Mouse (Mus musculus): ENCODE measurements at regions not wholly inside any gene's neighbourhood (a gene's known extent, or its start where the extent isn't known, plus 50 kb on each side); places are given as distances from the start of the nearest gene placed in this dataset. TPM values are rescaled to one million over a fixed set of nuclear protein-coding genes. Genes with fewer than 3 reads are reported as not detected.

GRCm38 (mm10) chr4:33845611-33846395 is 78.6 kb upstream of the Cnr1 start:
- no peaks in the 10 kb centered on the region for H3K79me2 ChIP-seq (ENCODE audit: control insufficient read depth, insufficient read depth)
- no peak for TF ChIP-seq CTCF (IDR thresholded peaks at IDR 0.05; ENCODE audit: control insufficient read depth, insufficient read depth, insufficient read length)
- TF ChIP-seq MYOD1 (IDR thresholded peaks at IDR 0.05; ENCODE audit: control insufficient read depth, insufficient read length, low read depth) = no peak
- no peak for TF ChIP-seq MAX (IDR thresholded peaks at IDR 0.05)
- no peak for TF ChIP-seq FOSL1 (IDR thresholded peaks at IDR 0.05; ENCODE audit: insufficient read depth, low read length, poor library complexity, severe bottlenecking)
- no peak for TF ChIP-seq MYOG (IDR thresholded peaks at IDR 0.05; ENCODE audit: control insufficient read depth, extremely low read depth, insufficient read length)
- TF ChIP-seq USF1 (IDR thresholded peaks at IDR 0.05; ENCODE audit: low read depth) = no peak
- TF ChIP-seq CEBPB (IDR thresholded peaks at IDR 0.05; ENCODE audit: low read depth) = no peak
- H3K27me3 ChIP-seq (ENCODE audit: control insufficient read depth, insufficient read depth, insufficient read length) = no peaks in the 10 kb centered on the region
- H3K36me3 ChIP-seq (ENCODE audit: control insufficient read depth, insufficient read depth) = no peaks in the 10 kb centered on the region
- no peaks in the 10 kb centered on the region for H3K79me3 ChIP-seq (ENCODE audit: low read depth)
- H3K4me3 ChIP-seq (ENCODE audit: insufficient read depth, poor library complexity, severe bottlenecking) = no peak overlapping the region
- H3ac ChIP-seq (ENCODE audit: control insufficient read depth, insufficient read length, low read depth) = no peak overlapping the region

- H3K36me3 ChIP-seq (ENCODE audit: control insufficient read depth, insufficient read depth) = no peaks in the 10 kb centered on the region
- H3K27me3 ChIP-seq (ENCODE audit: control insufficient read depth, insufficient read depth, insufficient read length) = no peaks in the 10 kb centered on the region
- TF ChIP-seq MYOG (IDR thresholded peaks at IDR 0.05; ENCODE audit: control insufficient read depth, extremely low read depth, insufficient read length) (no peak), USF1 (IDR thresholded peaks at IDR 0.05; ENCODE audit: low read depth) (no peak), CTCF (IDR thresholded peaks at IDR 0.05; ENCODE audit: control insufficient read depth, insufficient read depth, insufficient read length) (no peak), CEBPB (IDR thresholded peaks at IDR 0.05; ENCODE audit: low read depth) (no peak), FOSL1 (IDR thresholded peaks at IDR 0.05; ENCODE audit: insufficient read depth, low read length, poor library complexity, severe bottlenecking) (no peak), MAX (IDR thresholded peaks at IDR 0.05) (no peak), MYOD1 (IDR thresholded peaks at IDR 0.05; ENCODE audit: control insufficient read depth, insufficient read length, low read depth) (no peak)
- no peaks in the 10 kb centered on the region for H3K79me3 ChIP-seq (ENCODE audit: low read depth)
- H3K4me3 ChIP-seq (ENCODE audit: insufficient read depth, poor library complexity, severe bottlenecking) = no peak overlapping the region
- no peak overlapping the region for H3ac ChIP-seq (ENCODE audit: control insufficient read depth, insufficient read length, low read depth)
- H3K79me2 ChIP-seq (ENCODE audit: control insufficient read depth, insufficient read depth) = no peaks in the 10 kb centered on the region
Measured at GRCm38 (mm10) chr4:33850249-33850648, 74.1 kb upstream of the Cnr1 start.

GRCm38 (mm10) chr4:33852294-33852693 is 72.1 kb upstream of the Cnr1 start:
- TF ChIP-seq CTCF (IDR thresholded peaks at IDR 0.05; ENCODE audit: control insufficient read depth, insufficient read depth, insufficient read length) (no peak), MAX (IDR thresholded peaks at IDR 0.05) (no peak), CEBPB (IDR thresholded peaks at IDR 0.05; ENCODE audit: low read depth) (no peak)

GRCm38 (mm10) chr4:33855112-33855511 is 69.3 kb upstream of the Cnr1 start:
- Histone ChIP-seq H3K36me3 (ENCODE audit: control insufficient read depth, insufficient read depth) (no peaks in the 10 kb centered on the region), H3K27me3 (ENCODE audit: control insufficient read depth, insufficient read depth, insufficient read length) (no peaks in the 10 kb centered on the region), H3K4me3 (ENCODE audit: insufficient read depth, poor library complexity, severe bottlenecking) (no peak overlapping the region), H3ac (ENCODE audit: control insufficient read depth, insufficient read length, low read depth) (no peak overlapping the region), H3K79me3 (ENCODE audit: low read depth) (no peaks in the 10 kb centered on the region), H3K79me2 (ENCODE audit: control insufficient read depth, insufficient read depth) (no peaks in the 10 kb centered on the region)
- TF ChIP-seq USF1 (IDR thresholded peaks at IDR 0.05; ENCODE audit: low read depth) = no peak

More at GRCm38 (mm10) chr4:33852294-33852693, 72.1 kb upstream of the Cnr1 start:
- no peak overlapping the region for H3K4me3 ChIP-seq (ENCODE audit: insufficient read depth, poor library complexity, severe bottlenecking)
- H3K79me2 ChIP-seq (ENCODE audit: control insufficient read depth, insufficient read depth) = no peaks in the 10 kb centered on the region
- no peaks in the 10 kb centered on the region for H3K79me3 ChIP-seq (ENCODE audit: low read depth)
- H3ac ChIP-seq (ENCODE audit: control insufficient read depth, insufficient read length, low read depth) = no peak overlapping the region
- H3K27me3 ChIP-seq (ENCODE audit: control insufficient read depth, insufficient read depth, insufficient read length) = no peaks in the 10 kb centered on the region
- no peaks in the 10 kb centered on the region for H3K36me3 ChIP-seq (ENCODE audit: control insufficient read depth, insufficient read depth)

- no peaks in the 10 kb centered on the region for H3K79me3 ChIP-seq (ENCODE audit: low read depth)
- TF ChIP-seq USF1 (IDR thresholded peaks at IDR 0.05; ENCODE audit: low read depth) (no peak), MYOD1 (IDR thresholded peaks at IDR 0.05; ENCODE audit: control insufficient read depth, insufficient read length, low read depth) (no peak), CEBPB (IDR thresholded peaks at IDR 0.05; ENCODE audit: low read depth) (no peak), MYOG (IDR thresholded peaks at IDR 0.05; ENCODE audit: control insufficient read depth, extremely low read depth, insufficient read length) (no peak)
- H3K4me3 ChIP-seq (ENCODE audit: insufficient read depth, poor library complexity, severe bottlenecking) = no peak overlapping the region
- H3ac ChIP-seq (ENCODE audit: control insufficient read depth, insufficient read length, low read depth) = no peak overlapping the region
- H3K79me2 ChIP-seq (ENCODE audit: control insufficient read depth, insufficient read depth) = no peaks in the 10 kb centered on the region
- no peaks in the 10 kb centered on the region for H3K27me3 ChIP-seq (ENCODE audit: control insufficient read depth, insufficient read depth, insufficient read length)
- H3K36me3 ChIP-seq (ENCODE audit: control insufficient read depth, insufficient read depth) = no peaks in the 10 kb centered on the region
Measured at GRCm38 (mm10) chr4:33867126-33867525, 57.3 kb upstream of the Cnr1 start.

- Histone ChIP-seq H3K79me2 (ENCODE audit: control insufficient read depth, insufficient read depth) (no peaks in the 10 kb centered on the region), H3K79me3 (ENCODE audit: low read depth) (no peaks in the 10 kb centered on the region), H3K4me3 (ENCODE audit: insufficient read depth, poor library complexity, severe bottlenecking) (no peak overlapping the region), H3K27me3 (ENCODE audit: control insufficient read depth, insufficient read depth, insufficient read length) (no peaks in the 10 kb centered on the region), H3ac (ENCODE audit: control insufficient read depth, insufficient read length, low read depth) (no peak overlapping the region), H3K36me3 (ENCODE audit: control insufficient read depth, insufficient read depth) (no peaks in the 10 kb centered on the region)
- TF ChIP-seq MYOD1 (IDR thresholded peaks at IDR 0.05; ENCODE audit: control insufficient read depth, insufficient read length, low read depth) (no peak), MYOG (IDR thresholded peaks at IDR 0.05; ENCODE audit: control insufficient read depth, extremely low read depth, insufficient read length) (no peak), USF1 (IDR thresholded peaks at IDR 0.05; ENCODE audit: low read depth) (no peak), MAX (IDR thresholded peaks at IDR 0.05) (no peak)
Measured at GRCm38 (mm10) chr4:33869317-33869716, 55.1 kb upstream of the Cnr1 start.

Small RNA genes in the stretch of these regions (microRNA-seq; reads per million reads assigned to microRNA genes)
- not detected for gene Gm23304 (ENCODE audit: borderline microRNAs expressed)
